Mouse (Mus musculus) liver, embryonic 18 days (tissue): ENCODE measurements around the gene Akap14. TPM values are rescaled to one million over a fixed set of nuclear protein-coding genes. Genes with fewer than 3 reads are reported as not detected.

Source experiments
- polyA plus RNA-seq: library from polyadenylated mRNA; depleted of rRNA; stranded (reverse); fragments of >200 nt; gene quantifications from 2 replicates; pipeline ENCODE4 v1.2.3, GENCODE M21; 2012; rRNA removed

Akap14 gene
- not detected in 2 replicates for polyA plus RNA-seq

GRCm38 (mm10) chrX:37168742-37169141 lies at the start of gene Akap14:
TSS of gene Akap14 (minus strand) at chrX:37168842.

GRCm38 (mm10) chrX:37210941-37211340 lies 42.3 kb upstream of the Akap14 start, which contains the start of gene Gm9:
TSS of gene Gm9 (minus strand) at chrX:37211041.

GRCm38 (mm10) chrX:37191105-37191743 lies 22.6 kb upstream of the Akap14 start, which contains the start of the genes Ndufa1 and Rnf113a1:
TSS of gene Ndufa1 (minus strand) at chrX:37191163.
TSS of gene Rnf113a1 (plus strand) at chrX:37191245.

GRCm38 (mm10) chrX:37126671-37127358 lies 41.8 kb downstream of the Akap14 start, which contains the start of gene Nkap:
TSS of gene Nkap (plus strand) at chrX:37126795.

GRCm38 (mm10) chrX:37110193-37110880 lies 58.3 kb downstream of the Akap14 start, which contains the start of gene Upf3b:
TSS of gene Upf3b (minus strand) at chrX:37110322.

Other genes with a start within 250 kb of the Akap14 start
- gene Sept6, start 177.0 kb downstream of the Akap14 start, polyA plus RNA-seq: 4.9 TPM in 2 replicates
- gene Sowahd, start 120.0 kb downstream of the Akap14 start, polyA plus RNA-seq: 0.04 and 0.05 TPM in 2 replicates
- gene Rpl39, start 83.4 kb downstream of the Akap14 start, polyA plus RNA-seq: 435 and 498 TPM in 2 replicates
- 10.8 and 10.9 TPM in 2 replicates for gene Upf3b, start 58.5 kb downstream of the Akap14 start, polyA plus RNA-seq
- gene Nkap, start 42.0 kb downstream of the Akap14 start, polyA plus RNA-seq: 1.9 and 2.1 TPM in 2 replicates
- gene Ndufa1, start 22.3 kb upstream of the Akap14 start, polyA plus RNA-seq: 243 and 254 TPM in 2 replicates
- gene Rnf113a1, start 22.4 kb upstream of the Akap14 start, polyA plus RNA-seq: 1.6 and 1.9 TPM in 2 replicates
- not detected in 2 replicates for gene Gm9, start 42.2 kb upstream of the Akap14 start, polyA plus RNA-seq
- gene Rhox1, start 53.4 kb upstream of the Akap14 start, polyA plus RNA-seq: not detected in 2 replicates
- gene Rhox2a, start 76.1 kb upstream of the Akap14 start, polyA plus RNA-seq: not detected in 2 replicates
- not detected in 2 replicates for gene Rhox3a, start 81.1 kb upstream of the Akap14 start, polyA plus RNA-seq
- not detected in 2 replicates for gene Rhox4a, start 96.5 kb upstream of the Akap14 start, polyA plus RNA-seq
- gene Rhox3a2, start 211.2 kb upstream of the Akap14 start, polyA plus RNA-seq: not detected in 2 replicates
- not detected in 2 replicates for gene Rhox4a2, start 222.0 kb upstream of the Akap14 start, polyA plus RNA-seq
- not detected in 2 replicates for gene Rhox2b, start 243.2 kb upstream of the Akap14 start, polyA plus RNA-seq